Mouse (Mus musculus) kidney, adult 8-10 months (tissue): Measurements from ENCODE around the gene Ndufs4.

Source experiments
- DNase-seq, 2 experiments: peaks; one replicate each; pipeline ENCODE4 v3.0.0; 2022

The Ndufs4 gene

DNA sequence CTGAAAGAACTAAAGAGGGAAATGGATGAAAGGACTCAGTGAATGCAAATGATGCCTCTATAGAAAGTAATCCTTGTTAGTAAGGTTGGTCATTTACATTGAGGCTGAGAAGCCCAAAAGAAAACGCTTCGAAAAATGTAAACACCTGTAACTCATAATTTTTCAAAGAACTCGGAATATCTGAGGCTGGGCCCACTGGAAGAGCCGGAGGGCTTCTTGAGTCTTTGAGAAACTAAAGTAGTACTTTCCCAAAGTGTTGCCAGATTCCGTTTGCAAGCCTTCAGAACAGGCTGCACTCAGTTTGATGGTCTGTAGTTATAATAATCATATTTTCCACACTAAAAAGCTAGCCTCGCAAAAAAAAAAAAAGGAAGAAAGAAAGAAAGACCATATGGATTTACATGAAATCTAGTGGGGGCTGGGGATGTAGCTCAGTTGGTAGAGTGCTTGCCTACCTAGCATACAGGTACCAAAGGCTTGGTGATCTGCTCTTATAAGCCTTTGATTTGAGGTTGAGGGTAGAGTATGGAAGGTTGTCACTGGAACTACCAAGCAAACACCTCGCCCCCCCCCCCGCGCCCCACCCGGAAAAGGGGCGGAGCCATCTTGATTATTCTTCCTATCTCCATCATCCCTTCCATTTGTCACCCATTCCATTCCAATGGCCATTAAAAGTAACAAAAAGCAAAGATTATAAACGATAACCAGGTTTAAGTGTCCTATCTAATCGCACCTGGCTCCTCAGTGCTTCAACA, at the start of gene Ndufs4:
Ndufs4 (minus strand) TSS at position 48 of the 755 bp plus-strand sequence.
- no peak for DNase-seq

DNA sequence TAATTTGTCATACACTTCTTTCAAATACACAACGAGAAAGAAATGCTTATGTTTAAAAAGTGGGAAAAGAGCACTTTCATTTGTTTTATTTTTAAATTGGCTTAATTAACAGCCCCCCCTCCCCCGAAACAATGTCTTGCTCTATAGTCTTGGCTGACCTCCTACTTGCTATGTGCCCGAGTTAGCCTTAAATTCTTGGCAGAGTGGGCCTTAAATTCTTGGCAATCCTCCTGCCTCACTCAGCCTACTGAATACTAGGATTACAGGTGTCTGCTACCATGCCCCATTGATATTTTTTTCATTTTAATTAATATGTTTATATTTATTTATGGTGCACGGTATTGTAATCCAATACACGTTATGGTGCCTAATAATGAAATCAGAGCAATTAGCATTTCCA, 44.4 kb upstream of the Ndufs4 start:
- no peak for DNase-seq

DNA sequence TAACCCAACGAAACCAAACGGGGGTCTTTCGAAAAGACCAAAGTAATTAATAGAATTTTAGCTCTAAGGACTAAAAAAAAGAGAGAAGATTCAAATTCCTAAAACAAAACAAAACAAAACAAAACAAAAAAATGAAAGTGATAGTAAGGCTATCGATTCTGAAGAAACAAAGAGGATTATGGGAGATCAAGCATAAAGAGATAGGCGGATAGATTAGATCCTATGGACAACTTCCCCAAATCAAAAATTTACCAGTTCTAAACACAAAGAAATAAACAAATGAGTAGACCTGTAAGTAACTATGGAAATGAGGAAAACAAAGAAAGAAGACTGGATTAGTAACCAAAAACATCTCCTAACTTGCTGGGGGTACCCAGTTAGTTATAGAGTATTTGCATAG, 37.2 kb upstream of the Ndufs4 start:
- no peak for DNase-seq

DNA sequence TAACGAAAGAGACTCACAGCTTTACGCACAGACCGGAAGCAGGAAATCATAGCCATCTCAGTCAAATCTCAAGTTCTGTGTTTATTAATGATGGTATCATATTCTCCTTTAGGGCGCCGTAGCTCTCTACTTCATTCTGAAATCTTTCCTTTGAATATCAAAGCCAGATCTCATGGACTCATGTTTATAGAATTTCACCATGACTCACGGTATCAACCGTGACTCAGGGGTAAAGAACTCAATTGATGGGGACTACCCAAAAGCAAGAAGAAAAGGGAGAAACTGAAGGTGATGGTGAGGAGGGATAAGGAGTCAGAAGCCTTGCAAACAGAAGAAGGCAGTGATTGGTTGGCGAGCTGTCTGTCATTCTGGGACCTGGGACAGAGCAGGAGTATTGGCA, 32.2 kb upstream of the Ndufs4 start:
- no peak for DNase-seq

DNA sequence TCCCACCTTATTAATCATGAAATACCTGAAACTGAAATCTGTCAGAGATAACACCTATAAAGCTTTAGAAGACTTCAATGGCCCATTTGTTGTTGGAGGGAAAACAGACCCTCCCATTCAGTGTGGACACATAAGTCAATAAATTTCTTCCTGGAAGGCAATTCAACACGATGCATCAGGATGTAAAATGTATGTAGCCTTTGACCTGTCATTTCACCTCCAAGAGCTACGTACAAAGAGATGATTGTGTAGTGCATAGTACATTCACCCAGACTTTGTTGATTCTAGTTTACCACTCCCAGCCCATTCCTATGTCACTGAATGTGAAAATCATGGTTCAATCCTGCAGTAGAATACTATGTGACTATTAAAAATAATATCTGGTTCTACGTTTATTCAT, 31.3 kb upstream of the Ndufs4 start:
- DNase-seq, result no peak

DNA sequence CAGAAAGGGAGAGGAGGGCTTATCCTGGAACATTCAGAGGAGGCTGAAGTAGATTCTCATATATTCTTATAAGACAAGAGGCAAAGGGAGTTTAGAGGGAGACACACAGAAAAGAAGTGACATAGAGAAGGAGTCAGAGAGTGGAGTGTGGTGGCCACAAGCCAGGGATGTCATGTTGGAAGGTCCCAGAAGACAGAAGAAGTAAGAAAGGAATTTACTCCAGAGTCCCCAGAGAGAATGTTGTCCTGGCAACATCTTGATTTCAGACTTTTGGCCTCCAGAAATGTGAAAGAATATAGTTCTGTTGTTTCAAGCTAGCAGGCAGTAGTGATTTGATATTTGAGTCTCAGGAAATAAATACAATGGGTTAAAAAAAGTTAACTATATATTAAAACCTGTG, 24.3 kb upstream of the Ndufs4 start:
- no peak for DNase-seq

DNA sequence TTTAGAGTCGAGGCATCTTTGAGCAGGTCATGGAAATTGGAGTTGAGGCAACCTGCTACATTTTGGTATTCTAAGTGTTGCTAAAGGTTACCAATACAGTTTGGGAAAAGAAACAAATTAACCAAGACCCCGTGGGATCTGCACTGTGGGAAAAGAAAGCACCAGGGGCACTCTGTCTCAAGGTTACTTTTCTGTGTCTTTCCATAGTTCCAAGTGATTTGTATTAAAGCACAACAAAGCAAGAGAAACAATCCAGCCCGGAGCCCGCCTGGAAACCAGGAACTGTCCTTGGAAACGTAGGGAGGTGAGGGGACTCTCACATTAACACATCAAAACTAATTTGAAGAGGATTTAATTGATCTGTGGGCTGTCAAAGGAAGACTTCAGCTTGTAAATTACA, 18.8 kb upstream of the Ndufs4 start:
- DNase-seq, result no peak

DNA sequence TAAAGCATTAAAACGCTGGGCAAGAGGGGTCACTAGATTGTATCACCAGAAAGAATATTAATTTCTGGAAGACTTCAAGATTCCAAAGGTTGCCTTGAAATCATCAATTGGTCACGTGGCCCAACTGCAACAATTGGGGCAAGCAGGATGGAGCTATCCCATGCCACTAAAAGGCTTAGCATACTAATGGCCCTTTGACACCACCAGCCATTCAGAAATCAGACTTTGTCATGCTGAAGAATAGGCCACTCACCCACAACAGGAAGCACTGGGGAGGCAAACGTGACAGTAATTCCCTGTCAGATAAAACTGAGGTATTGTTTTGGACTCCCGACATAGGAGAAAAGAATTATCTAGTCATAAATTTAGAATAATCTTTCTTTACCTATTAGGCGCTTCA, 18.4 kb upstream of the Ndufs4 start:
- no peak for DNase-seq

DNA sequence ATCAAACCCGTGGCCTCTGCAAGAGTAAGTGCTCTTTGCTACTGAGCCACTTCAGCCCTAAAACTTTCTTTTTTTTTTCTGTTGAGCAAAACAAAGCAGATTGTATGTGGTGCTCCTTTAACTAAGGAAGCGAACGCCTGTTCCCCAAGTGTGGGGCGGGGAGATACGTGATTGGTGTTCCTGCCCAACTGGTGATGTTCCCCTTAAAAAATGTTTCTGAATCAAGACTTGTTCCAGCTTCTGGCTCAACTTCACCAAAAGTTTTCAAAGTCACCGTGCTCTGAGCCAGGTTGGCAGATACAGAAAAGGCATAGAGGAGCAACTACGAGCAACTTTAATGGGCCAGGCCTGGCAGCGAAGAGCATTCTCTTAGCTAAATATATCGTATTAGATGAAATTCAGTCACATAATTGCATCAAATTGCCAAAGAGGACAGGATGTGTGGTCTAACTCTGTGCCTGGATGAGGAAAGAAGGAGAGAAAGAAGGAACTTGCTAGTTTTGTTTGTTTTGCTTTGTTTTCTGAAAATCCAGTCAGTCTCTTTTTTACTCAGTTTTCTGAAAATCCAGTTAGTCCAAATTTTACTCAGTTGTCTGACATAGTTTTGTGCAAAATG, 17.1 kb upstream of the Ndufs4 start:
- no peak for DNase-seq

DNA sequence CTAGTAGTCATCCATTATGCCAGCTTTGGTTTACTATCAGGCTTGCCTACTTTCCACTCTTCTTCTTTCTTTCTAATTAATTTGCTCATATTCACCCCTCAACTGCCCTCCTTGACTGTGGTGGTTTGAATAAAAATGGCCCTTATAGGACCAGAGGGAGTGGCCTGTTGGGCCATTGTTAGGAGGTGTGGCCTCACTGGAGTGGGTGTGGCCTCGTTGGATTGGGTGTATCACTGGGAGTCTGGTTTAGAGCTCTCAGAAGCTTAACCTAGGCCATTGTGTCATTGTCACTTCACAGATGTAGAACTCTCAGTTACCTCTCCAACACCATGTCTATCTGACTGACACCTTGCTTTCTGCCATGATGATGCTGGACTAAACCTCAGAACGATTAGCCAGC, 10.8 kb upstream of the Ndufs4 start:
- no peak for DNase-seq

DNA sequence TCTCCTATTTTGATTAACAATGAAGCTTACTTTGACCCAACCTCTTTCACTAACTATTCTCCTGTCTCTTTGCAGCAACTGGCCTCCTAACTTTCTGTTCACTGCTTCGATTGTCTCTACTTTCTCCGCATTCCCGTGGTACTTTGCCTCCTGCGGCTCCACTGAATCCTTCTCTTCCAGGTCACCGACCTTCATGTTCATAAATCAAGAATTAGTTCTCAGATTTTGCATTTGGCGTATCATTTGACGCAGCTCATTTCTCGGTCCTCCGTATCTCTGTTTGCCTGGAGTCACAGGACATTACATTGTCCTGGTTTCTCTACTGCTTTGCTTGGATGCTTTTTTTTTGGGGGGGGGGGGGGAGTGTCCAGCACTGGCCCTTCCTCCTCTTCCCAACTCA, 9.2 kb upstream of the Ndufs4 start:
- DNase-seq, result no peak

DNA sequence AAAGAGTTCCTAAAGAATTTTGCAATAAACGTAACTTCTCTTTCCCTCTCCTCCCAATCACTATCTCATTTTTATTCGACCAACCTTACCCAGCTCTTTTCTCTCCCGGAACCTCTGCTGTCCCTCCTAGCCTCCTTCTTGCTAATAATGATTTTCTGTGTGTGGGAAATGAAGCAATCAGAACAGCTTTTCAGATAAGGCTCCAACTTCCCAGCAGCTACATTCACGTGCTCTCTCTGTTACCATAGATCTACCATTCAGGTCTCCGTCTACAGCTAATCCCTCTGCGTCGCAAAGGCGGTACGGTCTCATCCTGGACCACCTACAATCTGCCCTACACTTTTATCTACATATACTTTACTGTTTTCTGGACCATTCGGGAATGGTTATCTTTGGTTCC, 8.8 kb upstream of the Ndufs4 start:
- no peak for DNase-seq

DNA sequence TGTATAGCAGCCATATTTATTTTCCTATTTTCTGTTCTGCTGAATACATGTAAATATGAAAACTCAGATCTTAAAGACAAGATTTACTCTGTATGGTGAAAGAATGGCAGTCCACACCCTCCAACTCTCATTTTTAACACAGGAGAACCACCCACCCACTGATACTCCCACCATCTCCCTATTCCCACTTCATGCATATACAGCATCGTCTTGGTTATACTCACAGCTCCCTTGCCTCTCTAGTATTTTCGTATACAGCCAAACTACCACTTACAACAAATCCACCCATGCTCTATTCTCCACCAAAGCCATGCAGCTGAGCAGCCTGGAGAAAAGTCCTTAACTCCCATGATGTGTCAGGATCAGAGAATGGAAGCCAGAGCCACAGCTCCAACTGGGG, 6.7 kb upstream of the Ndufs4 start:
- DNase-seq, result no peak

DNA sequence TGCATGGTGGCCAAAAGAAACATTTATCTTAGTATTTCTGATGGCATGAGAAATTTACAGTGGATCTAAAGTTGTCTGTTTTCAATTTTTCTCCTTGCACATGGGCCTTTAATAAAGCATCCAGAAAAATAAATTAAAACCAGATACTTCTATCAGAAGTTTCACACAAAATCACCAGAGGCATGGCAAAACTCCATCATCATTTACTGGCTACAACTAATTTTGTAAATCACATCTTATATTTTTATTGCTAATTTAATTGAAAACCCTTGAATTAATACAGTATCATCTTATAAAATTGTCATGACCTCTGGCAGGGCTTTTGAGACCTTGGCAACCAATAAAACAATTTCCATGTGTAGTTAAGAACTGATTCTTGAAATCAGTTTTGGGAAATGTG, 4.4 kb upstream of the Ndufs4 start:
- DNase-seq, result no peak

DNA sequence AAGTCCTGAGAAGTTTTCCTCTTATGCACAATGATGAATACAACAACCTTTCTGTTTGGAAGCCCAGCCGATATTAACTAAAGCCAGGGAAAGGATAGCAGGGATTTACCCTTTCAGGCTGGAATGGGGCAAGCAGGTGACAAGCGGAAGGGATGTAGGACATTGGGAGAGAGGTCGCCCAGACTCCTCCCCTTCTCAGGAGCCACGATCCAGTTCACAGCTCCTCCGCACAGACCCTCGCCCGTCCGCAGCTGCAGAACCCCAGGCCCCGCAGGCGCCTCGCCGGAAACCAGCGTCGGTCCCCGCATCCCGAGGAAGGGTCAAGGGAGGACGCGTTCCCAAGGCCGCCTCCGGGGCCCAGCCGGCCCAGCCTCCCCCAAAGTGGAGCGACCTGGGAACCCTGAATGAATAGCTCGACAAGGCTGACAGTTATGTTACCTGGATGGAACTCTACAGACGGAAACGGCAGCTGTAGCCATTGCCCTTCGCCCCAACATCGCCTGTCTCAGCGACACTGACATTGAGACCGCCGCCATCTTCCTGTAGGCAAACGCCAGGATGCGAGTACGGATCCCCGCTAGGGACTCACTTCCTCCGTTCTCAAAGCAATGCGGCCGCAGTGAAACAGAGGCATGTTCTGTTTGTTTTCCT, 412 bp downstream of the Ndufs4 start:
- peak; percentile 85 to 94 for DNase-seq

DNA sequence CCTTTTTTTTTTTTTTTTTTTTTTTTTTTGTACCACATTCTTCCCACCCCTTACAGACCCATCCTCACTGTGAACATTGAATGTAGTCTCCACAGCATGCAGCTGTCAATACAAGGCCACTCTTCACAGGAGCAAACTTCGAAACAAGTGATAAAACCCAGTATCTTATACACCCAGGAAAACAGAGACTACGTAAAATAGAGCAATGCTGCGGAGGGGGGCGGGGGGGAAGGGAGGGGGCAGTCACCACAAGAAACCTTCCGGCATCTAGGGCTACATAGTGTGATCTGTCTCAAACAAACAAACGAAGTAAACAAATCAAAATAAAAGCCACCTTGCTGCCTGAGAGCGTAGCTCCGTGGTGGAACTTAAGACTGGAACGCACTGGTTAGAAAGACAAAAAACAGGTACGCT, 977 bp downstream of the Ndufs4 start:
- DNase-seq, result no peak

DNA sequence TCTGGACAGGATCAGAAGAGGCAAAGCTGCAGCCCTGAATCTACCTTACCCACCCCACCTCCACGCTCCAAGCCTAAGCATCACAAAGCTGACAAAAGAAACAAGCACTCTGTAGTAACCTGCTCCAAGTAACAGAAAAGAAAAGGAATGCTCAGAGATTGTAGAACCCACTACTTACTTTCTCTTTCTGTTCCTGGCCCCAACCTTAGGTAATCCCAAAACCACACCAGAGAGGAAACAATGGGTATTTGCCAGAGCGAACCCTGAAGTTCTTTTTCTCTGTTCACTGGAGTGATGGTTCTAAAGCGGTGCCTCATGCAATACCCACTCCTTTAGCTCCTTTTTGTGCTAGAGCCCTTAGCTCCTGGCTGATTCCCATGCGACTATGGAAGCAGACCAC, 11.5 kb downstream of the Ndufs4 start:
- DNase-seq, result no peak

DNA sequence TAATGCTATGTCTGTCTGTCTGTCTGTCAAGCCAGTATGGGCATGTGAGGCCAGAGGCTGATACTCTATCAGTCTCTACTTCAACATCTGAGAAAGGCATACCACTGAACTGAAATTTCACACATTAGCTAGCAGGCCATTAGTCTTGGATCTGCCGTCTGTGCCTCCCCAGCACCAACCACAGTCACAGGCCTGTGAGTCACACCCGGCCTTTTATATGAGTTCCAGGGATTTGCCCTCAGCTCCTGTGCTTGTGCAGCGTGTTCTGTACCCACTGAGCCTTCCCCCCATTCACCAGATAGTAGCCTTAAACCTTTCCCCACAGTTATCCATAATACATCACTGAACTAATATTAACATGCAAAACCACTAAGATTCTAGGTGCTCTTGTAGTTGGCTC, 26.0 kb downstream of the Ndufs4 start:
- DNase-seq, result no peak

DNA sequence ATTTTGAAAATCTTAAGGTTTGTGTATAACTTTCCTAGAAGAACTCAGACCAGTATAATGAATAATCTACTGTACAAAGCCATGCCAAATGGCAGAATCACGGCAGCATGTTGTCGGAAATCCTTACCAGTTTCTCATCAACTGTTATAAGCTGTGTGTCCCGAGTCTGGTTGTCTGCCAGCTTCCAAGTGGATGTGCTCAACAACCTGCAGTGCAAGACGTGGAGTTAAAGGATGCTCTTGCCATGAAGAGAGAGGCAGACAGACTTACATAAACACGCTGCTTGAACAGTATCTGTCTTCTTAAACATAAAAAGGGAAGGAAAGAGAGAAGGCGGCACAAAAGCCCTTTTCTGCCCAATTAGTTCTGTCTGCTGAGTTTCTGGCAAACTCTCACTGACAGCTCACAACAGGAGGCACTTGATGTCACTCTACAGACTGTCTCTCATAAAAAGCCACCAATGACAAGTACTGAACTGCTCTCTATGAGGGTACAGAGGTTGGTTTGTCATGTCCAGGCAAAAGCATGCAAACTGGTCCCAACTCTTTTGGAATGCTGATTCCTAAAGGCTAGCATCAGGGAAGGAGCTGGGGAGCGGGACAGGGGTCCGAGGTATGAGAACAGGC, 36.6 kb downstream of the Ndufs4 start:
- no peak for DNase-seq

DNA sequence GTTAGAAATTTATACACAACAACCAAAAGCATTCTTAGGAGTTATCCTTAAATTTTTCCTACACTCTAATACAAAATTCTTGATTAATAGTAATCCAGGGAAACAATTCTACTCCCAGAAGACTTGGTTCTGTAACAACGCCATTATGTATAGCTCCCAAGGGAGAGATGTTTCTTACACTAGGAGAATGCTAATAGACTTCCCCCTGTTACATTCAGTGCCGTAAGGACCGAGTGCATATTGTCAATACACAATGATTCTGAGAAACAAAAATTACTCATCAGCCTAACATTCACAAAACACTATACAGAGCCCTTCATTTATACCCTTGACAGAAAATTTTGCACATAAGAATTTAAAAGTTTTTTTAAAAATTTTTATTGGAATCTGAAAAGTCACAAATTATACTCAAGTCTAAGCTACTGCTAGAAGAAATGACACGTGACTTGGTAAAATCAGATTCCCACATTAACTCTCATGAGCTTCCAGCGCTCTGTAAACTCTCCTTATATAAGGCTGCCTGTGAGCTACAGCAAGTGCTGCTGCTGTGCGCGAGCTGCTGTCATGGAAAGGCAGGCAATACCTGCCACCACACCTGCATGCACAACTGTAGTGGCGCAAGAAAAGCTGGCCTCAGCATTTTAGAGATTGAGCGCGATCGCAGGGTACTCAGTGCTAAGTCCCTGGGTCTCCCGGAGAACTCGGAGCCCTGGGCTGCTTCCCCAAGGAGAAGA, 42.9 kb downstream of the Ndufs4 start:
- DNase-seq, result no peak

DNA sequence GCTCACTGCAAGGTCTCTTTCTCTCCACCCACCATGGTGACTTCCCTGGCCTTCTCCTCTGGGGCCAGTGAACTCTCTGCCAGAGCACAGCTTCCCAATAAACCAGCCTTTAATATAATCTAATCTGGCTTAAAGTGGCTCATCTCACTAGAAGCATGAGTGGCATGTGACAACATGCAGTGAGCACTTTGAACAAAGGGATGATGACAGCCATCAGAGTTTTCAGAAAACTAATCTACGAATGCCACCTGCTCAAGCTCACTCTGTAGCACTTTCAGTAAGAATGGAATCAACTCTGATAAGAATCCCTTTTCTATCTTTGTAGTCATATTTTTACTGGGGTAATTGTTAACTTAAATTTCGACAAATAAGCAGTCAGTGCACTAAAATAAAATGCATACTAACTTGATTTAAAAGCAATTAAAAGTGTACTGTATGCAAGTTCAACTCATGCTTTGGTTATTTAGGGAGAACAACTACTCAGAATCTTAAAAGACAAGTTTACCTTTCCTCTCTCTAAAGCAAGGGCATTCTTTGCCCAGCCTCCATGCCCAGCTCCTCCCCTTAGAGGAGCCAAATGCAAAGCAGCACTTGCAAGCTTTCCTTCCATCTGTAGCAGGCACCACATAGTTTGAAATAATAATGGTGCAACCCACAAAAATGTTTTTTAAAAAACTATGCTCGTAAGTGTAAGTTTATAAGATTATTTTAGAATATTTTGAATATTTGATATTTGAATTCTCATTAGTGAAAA, 43.7 kb downstream of the Ndufs4 start:
- no peak for DNase-seq

DNA sequence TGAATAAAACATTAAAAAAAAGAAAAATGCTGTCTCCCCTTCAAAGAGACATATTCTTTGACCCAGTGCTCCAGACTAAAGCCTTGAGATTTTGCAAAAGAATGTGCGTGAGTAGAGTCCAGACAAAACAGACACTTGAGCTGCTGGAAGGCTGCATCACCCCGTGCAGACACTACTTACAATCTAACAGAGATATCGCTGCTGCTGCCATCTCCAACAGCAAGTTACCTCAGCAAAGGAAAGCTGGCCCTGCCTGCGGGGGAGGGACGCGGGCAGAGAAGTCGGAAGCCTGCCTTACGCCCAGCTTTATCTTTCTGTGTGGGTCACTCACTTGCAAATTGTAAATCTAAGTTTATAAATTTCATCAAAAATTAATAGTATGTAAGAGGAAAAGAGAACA, 45.1 kb downstream of the Ndufs4 start:
- no peak for DNase-seq
